ENCODE assay signal across 28 mouse cellular contexts in the genomic region with DNA sequence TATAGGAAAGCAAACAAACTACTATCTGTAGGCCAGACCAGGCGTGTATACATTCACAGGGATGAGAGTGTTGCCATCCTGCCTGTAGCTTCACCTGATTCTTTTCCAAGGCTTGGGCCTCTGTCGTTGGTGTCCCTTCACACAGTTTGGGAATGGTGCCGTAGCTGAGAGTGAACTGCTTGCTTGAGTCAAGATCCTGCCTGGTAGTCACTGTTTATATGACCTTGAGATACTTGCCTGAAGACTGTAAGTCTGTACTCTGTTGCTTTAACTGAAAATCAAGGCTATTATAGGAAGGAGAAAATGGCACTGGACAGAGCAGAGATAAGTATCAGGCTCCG.
DNase-seq lines count a peak whose midpoint lies in the region; ATAC-seq and TF ChIP-seq lines count a peak whose summit lies in the region.
"Had no signal": no experiment of that assay in that cellular context is flagged by ENCODE, and none has a peak within 500 bp of the region (broad histone marks: within the 10 kb centered on the region; RNA-seq: fewer than 3 reads in every experiment).

No protein-coding gene starts in this region.

- no peaks in the 10 kb centered on the region for H3K9me3 ChIP-seq in heart, embryonic 10.5 days
- H3K9me3 ChIP-seq in heart, embryonic 16.5 days (replicated peaks; ENCODE audit: control insufficient read depth, low read length): no peaks in the 10 kb centered on the region
- no peaks in the 10 kb centered on the region for H3K9me3 ChIP-seq in kidney, postnatal 0 days (replicated peaks; ENCODE audit: low read length)
- H3K9me3 ChIP-seq: hindbrain, embryonic 13.5 days; limb, embryonic 13.5 days; liver, embryonic 13.5 days; midbrain, embryonic 10.5 days; midbrain, embryonic 15.5 days; neural tube, embryonic 15.5 days had no signal

- no peak for TF ChIP-seq CTCF in kidney, postnatal 0 days (IDR thresholded peaks at IDR 0.05; ENCODE audit: low read depth)
- no peak for TF ChIP-seq CTCF in layer of hippocampus, adult 2 months (conservative IDR thresholded peaks at IDR 0.05)

- WGBS in heart, embryonic 10.5 days: 63% methylated on average over 4 of the region's 4 CpGs
- WGBS in heart, embryonic 16.5 days: 49% methylated on average over 4 of the region's 4 CpGs
- 81% methylated on average over 4 of the region's 4 CpGs for WGBS in kidney, postnatal 0 days

- DNase-seq in heart, embryonic 10.5 days (ENCODE audit: low spot score): no peak
- no peak for DNase-seq in heart, adult 8-10 months (ENCODE audit: low spot score)
- DNase-seq in heart, postnatal 10 days: no peak
- DNase-seq in kidney, postnatal 0 days (ENCODE audit: low spot score): no peak
- no peak for DNase-seq in kidney, adult 8-10 months
- no peak for DNase-seq in layer of hippocampus, adult 2 months (ENCODE audit: low spot score in 2 of 2)
- DNase-seq: adrenal gland, postnatal 10 days; B cell, adult 2 months; cerebellum, adult 2 months; cerebellum, postnatal 14 days; gastrocnemius, adult 2 months; gastrocnemius, postnatal 36 days; heart, postnatal 14 days; liver, embryonic 13.5 days; lung, embryonic 14.5 days; lung, postnatal 14 days; retina, postnatal 1 day; right cerebral cortex, postnatal 14 days; thymus, postnatal 4 days had no signal

- no peak for ATAC-seq in heart, embryonic 16.5 days (replicated peaks; ENCODE audit: extremely low read depth, insufficient read depth, low FRiP score)
- no peak for ATAC-seq in kidney, postnatal 0 days (replicated peaks; ENCODE audit: low FRiP score, low read depth)
- ATAC-seq: forebrain, embryonic 16.5 days; intestine, embryonic 16.5 days; midbrain, embryonic 15.5 days had no signal

- no peak overlapping the region for H3K9ac ChIP-seq in heart, embryonic 16.5 days (ENCODE audit: low read length)
- no peak overlapping the region for H3K9ac ChIP-seq in kidney, postnatal 0 days (ENCODE audit: low read depth, low read length)
- H3K9ac ChIP-seq: hindbrain, embryonic 13.5 days; limb, embryonic 13.5 days; liver, embryonic 13.5 days; lung, embryonic 14.5 days; midbrain, embryonic 15.5 days; neural tube, embryonic 15.5 days had no signal

- no peak overlapping the region for H3K4me3 ChIP-seq in heart, embryonic 10.5 days
- H3K4me3 ChIP-seq in heart, embryonic 16.5 days (ENCODE audit: low read length): no peak overlapping the region
- H3K4me3 ChIP-seq in kidney, postnatal 0 days (replicated peaks; ENCODE audit: low read depth, low read length): no peak overlapping the region
- H3K4me3 ChIP-seq in layer of hippocampus, adult 2 months: no peak overlapping the region
- H3K4me3 ChIP-seq: erythroblast, embryonic 14.5 days; gastrocnemius, adult 2 months; hindbrain, embryonic 13.5 days; limb, embryonic 13.5 days; liver, embryonic 13.5 days; midbrain, embryonic 10.5 days; midbrain, embryonic 15.5 days; neural tube, embryonic 15.5 days had no signal

- no peak overlapping the region for H3K4me2 ChIP-seq in heart, embryonic 16.5 days (ENCODE audit: low read depth, low read length)
- H3K4me2 ChIP-seq in kidney, postnatal 0 days (ENCODE audit: low read length): no peak overlapping the region
- H3K4me2 ChIP-seq: hindbrain, embryonic 13.5 days; limb, embryonic 13.5 days; liver, embryonic 13.5 days; lung, embryonic 14.5 days; midbrain, embryonic 15.5 days; neural tube, embryonic 15.5 days had no signal

- H3K27me3 ChIP-seq in heart, embryonic 10.5 days (ENCODE audit: insufficient read depth, poor library complexity, severe bottlenecking): no peaks in the 10 kb centered on the region
- H3K27me3 ChIP-seq in heart, embryonic 16.5 days (ENCODE audit: control insufficient read depth, insufficient read depth, low read length): no peaks in the 10 kb centered on the region
- H3K27me3 ChIP-seq in kidney, postnatal 0 days (ENCODE audit: insufficient read depth, low read length): no peaks in the 10 kb centered on the region
- H3K27me3 ChIP-seq: hindbrain, embryonic 13.5 days; limb, embryonic 13.5 days; liver, embryonic 13.5 days; midbrain, embryonic 15.5 days; neural tube, embryonic 15.5 days had no signal

- no peaks in the 10 kb centered on the region for H3K36me3 ChIP-seq in heart, embryonic 10.5 days
- H3K36me3 ChIP-seq in heart, embryonic 16.5 days (ENCODE audit: control insufficient read depth, insufficient read depth): no peaks in the 10 kb centered on the region
- H3K36me3 ChIP-seq in kidney, postnatal 0 days (ENCODE audit: insufficient read depth, low read length): no peaks in the 10 kb centered on the region
- H3K36me3 ChIP-seq: hindbrain, embryonic 13.5 days; liver, embryonic 13.5 days; midbrain, embryonic 10.5 days; midbrain, embryonic 15.5 days; neural tube, embryonic 15.5 days had no signal

- H3K4me1 ChIP-seq in heart, embryonic 10.5 days: peaks cover 31% of the 10 kb centered on the region
- peaks cover 31% of the 10 kb centered on the region for H3K4me1 ChIP-seq in heart, embryonic 16.5 days (ENCODE audit: control insufficient read depth, insufficient read depth, low read length)
- H3K4me1 ChIP-seq in kidney, postnatal 0 days (replicated peaks; ENCODE audit: insufficient read depth, low read length): peaks cover 6% of the 10 kb centered on the region

- intact Hi-C loops in heart, postnatal 10 days (cut with DNase I): no loop called here

- H3K27ac ChIP-seq in heart, embryonic 10.5 days: peak overlapping the region; percentile 2; the same call in 1 of the 2 replicates
- H3K27ac ChIP-seq in heart, embryonic 16.5 days (ENCODE audit: low read length): peak overlapping the region; percentile 11; the same call in 1 of the 2 replicates
- H3K27ac ChIP-seq in kidney, postnatal 0 days: peak overlapping the region; percentile 37; the same call in 1 of the 2 replicates
- no peak overlapping the region for H3K27ac ChIP-seq in layer of hippocampus, adult 2 months
- H3K27ac ChIP-seq: gastrocnemius, adult 2 months; hindbrain, embryonic 13.5 days; limb, embryonic 13.5 days; liver, embryonic 13.5 days; midbrain, embryonic 10.5 days; midbrain, embryonic 15.5 days; neural tube, embryonic 15.5 days had no signal
